Mouse (Mus musculus): ENCODE measurements at regions not wholly inside any gene's neighbourhood (a gene's known extent, or its start where the extent isn't known, plus 50 kb on each side); places are given as distances from the start of the nearest gene placed in this dataset.

DNA sequence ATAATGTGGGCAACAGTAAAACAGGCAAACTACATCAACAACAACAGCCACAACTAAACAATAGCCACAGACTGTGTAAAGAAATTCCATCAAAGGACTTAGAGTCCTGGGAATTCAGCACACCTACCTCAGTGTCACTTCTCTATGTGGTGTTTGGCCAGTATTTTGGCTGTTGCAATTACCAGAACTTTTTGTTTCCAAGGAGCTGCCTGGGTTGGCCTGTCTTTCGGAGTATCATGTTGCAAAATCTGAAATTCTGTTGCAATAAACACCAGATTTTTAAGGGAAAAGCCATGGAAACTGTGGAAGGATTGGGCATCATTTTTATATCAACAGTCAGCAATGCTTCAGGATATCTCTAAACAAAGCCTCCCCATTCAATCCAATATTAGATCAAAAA, 275.1 kb upstream of the Gm11146 start:
- WGBS, result 91% methylated on average over 1 of the region's 1 CpGs
- Histone ChIP-seq H3K4me2 (replicated peaks) (no peak overlapping the region), H3K27me3 (no peaks in the 10 kb centered on the region), H3K9me3 (no peaks in the 10 kb centered on the region), H3K4me1 (no peaks in the 10 kb centered on the region), H3K36me3 (no peaks in the 10 kb centered on the region), H3K27ac (no peak overlapping the region), H3K4me3 (no peak overlapping the region), H3K9ac (no peak overlapping the region)
- no peak for ATAC-seq (ENCODE audit: low FRiP score, low read depth)

GRCm38 (mm10) chr16:77863246-77863645, 261.4 kb upstream of the Gm11146 start:
- no peak overlapping the region for H3K4me3 ChIP-seq
- H3K9me3 ChIP-seq, result no peaks in the 10 kb centered on the region
- H3K36me3 ChIP-seq, result no peaks in the 10 kb centered on the region
- no peaks in the 10 kb centered on the region for H3K4me1 ChIP-seq
- H3K4me2 ChIP-seq (replicated peaks), result no peak overlapping the region
- no peak overlapping the region for H3K9ac ChIP-seq
- H3K27ac ChIP-seq, result no peak overlapping the region
- no peak for ATAC-seq (ENCODE audit: low FRiP score, low read depth)
- WGBS, result 69% methylated on average over 5 of the region's 5 CpGs
- H3K27me3 ChIP-seq, result no peaks in the 10 kb centered on the region

DNA sequence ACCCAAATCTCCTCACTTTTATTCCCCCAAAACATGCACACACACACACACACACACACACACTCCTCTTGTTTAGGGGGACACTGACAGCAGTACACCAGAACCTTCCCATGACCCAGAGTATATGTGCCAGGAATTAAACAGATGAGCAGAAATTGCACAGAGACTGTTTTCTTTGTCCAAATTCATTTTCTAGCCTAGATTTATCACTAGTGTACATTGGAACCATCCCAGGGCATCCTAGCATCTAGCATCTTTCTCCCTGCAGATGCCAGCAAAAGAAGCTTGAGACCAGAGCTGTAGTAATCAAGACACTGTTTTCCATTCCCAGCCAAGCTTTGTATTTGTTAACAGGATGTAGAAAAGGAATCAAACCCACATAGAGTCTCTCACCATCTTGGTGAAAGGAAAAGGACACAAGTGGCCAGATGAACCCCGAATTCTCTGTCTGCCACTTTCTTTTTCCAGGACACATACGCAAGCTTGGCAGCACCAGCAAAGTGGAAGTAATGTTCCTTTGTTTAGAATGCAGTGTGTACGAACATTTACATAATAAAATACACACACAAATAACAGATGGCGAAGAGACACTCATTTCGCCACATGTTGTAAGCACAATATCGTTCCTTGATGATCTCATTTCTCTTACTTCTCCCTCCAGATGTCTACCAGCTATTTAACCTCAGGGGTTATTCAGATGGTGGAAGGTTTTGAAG, 250.3 kb upstream of the Gm11146 start:
- no peak for ATAC-seq (ENCODE audit: low FRiP score, low read depth)
- H3K27ac ChIP-seq, result no peak overlapping the region
- H3K36me3 ChIP-seq, result no peaks in the 10 kb centered on the region
- H3K4me3 ChIP-seq, result no peak overlapping the region
- no peaks in the 10 kb centered on the region for H3K27me3 ChIP-seq
- no peak overlapping the region for H3K4me2 ChIP-seq (replicated peaks)
- 80% methylated on average over 6 of the region's 6 CpGs for WGBS
- H3K4me1 ChIP-seq, result no peaks in the 10 kb centered on the region
- H3K9ac ChIP-seq, result no peak overlapping the region
- H3K9me3 ChIP-seq, result no peaks in the 10 kb centered on the region

DNA sequence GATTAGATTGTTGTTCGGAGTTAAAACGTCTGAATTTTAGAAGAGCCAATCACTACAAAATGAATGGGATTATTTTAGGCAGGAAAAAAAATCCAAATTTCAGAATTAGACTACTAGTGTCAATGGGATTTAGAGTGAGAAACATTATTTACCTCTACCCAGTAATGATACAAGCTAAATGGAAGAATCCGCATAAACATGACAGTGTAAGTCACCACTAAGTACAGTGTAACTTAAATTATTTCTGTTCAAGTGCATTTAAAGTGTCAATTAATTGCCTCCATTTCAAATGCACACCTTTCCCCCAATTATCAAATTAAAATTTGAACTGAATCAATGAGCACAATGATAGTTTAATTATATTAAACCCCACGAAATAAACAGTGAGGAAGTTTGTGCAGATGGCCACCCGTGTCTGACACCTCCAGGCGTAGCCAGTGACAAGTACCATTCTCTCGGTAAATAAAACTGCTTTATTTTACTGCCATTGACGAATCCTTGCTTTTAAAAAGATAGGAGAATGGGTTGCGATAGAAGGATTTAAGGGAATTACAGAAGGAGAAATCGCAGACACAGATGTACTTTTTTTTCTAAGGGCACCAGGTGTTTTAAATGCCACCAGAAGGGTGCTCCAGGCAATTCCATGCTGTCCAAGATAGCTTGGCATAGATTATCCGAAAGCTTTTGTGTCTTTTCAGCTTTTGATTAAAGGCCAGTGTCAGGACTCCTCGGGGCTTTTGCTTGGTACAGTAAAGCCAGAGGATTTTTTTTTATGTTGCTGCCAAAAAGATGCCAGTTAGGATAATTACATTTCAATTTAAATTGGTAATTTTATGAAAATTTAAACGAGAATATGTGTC, 249.5 kb upstream of the Gm11146 start:
- Histone ChIP-seq H3K4me2 (replicated peaks) (no peak overlapping the region), H3K27me3 (no peaks in the 10 kb centered on the region), H3K4me3 (no peak overlapping the region), H3K9me3 (no peaks in the 10 kb centered on the region), H3K27ac (no peak overlapping the region), H3K4me1 (no peaks in the 10 kb centered on the region), H3K36me3 (no peaks in the 10 kb centered on the region), H3K9ac (no peak overlapping the region)
- ATAC-seq (ENCODE audit: low FRiP score, low read depth), result no peak
- 73% methylated on average over 13 of the region's 13 CpGs for WGBS

GRCm38 (mm10) chr16:77835767-77836166, 233.9 kb upstream of the Gm11146 start:
- Histone ChIP-seq H3K4me3 (no peak overlapping the region), H3K4me2 (replicated peaks) (no peak overlapping the region), H3K27me3 (no peaks in the 10 kb centered on the region), H3K27ac (no peak overlapping the region), H3K4me1 (no peaks in the 10 kb centered on the region), H3K9ac (no peak overlapping the region), H3K36me3 (no peaks in the 10 kb centered on the region), H3K9me3 (no peaks in the 10 kb centered on the region)
- no peak for ATAC-seq (ENCODE audit: low FRiP score, low read depth)
- 79% methylated on average over 2 of the region's 2 CpGs for WGBS

DNA sequence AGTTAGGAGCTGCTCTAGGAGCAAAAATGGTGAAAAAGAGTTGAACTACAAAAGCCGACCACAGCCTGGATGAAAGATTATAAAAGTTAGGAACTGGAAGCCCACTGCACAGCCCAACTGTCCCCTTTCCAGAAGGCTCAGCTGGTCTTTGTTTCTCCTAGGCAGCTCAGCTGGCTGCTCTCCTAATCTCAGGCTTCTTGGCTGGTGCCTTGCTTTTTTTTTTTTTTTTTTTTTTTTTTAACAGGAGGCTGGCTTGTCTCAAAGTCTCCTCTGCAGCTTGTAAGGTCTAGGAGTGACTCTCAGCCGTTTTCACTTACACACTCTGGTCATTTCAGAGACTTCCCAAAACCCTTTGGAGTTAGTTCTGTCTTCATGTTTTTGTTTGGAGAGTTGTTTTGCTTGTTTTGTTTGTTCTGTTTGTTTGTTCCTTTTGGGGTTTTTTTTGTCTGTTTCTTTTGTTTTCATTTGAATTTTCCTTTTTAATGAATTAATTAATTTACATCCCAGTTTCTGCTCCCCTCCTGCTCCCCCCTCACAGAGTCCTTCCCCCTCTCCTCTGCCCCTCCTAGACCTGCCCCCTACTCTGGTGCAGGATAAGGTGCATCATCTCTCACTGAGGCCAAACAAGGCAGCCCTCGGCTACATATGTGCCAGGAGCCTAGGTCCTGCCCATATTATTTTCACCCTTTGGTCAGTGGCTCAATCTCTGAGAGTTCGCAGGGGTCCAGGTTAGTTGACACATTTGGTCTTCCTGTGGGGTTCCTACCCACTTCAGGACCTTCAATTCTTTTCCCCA, 225.6 kb upstream of the Gm11146 start:
- Histone ChIP-seq H3K27ac (0 out of 2 replicates have a peak overlapping the region, but pooled peaks have one; percentile 3), H3K4me3 (no peak overlapping the region), H3K27me3 (no peaks in the 10 kb centered on the region), H3K9ac (no peak overlapping the region), H3K4me1 (peaks cover 3% of the 10 kb centered on the region; the same call in 1 of the 2 replicates), H3K4me2 (replicated peaks) (no peak overlapping the region), H3K9me3 (no peaks in the 10 kb centered on the region), H3K36me3 (no peaks in the 10 kb centered on the region)
- no peak for ATAC-seq (ENCODE audit: low FRiP score, low read depth)
- 51% methylated on average over 4 of the region's 4 CpGs for WGBS

DNA sequence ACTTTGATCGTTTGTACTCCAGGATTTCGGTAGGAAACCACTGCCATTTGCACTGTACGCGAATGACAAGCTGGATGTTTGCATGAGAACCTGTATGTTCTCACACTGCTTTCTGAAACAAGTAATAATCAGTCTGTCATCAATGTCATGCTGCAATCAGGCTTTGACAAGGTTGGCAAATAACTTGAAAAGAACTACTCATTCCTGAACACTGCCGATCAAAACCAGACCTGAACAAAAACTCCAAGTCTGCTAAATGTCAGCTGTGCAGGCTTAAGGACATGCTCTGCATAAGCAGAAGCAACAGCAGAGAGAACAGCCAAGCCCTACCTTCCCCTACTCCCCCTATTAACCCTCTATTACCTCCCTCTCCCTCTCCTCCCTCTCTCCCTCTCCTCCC, 197.8 kb upstream of the Gm11146 start:
- Histone ChIP-seq H3K9me3 (no peaks in the 10 kb centered on the region), H3K4me1 (0 out of 2 replicates have a peak, but pooled peaks cover 6% of the 10 kb centered on the region), H3K9ac (no peak overlapping the region), H3K27me3 (no peaks in the 10 kb centered on the region), H3K4me3 (no peak overlapping the region), H3K36me3 (no peaks in the 10 kb centered on the region), H3K4me2 (replicated peaks) (no peak overlapping the region), H3K27ac (no peak overlapping the region)
- no peak for ATAC-seq (ENCODE audit: low FRiP score, low read depth)
- 61% methylated on average over 5 of the region's 5 CpGs for WGBS

DNA sequence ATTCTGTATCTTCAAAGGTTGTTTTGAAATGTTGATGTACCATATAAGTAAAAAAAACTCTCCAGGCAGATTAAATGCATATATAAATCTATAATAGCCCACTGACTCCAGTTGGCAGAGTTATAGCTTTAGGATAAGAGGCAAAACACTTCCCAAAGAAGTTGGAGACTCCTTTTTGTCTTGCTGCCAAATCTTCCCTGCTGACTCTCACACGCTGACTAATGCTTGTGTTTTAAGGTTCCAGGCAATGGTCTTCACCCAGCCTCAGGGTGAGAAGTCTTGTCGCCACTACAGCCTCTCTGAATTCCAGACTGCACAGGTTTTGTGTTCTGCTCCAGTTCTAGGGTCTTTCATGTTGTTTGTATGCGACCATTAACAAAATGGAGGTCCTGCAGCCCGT, 195.0 kb upstream of the Gm11146 start:
- Histone ChIP-seq H3K27ac (no peak overlapping the region), H3K4me1 (0 out of 2 replicates have a peak, but pooled peaks cover 6% of the 10 kb centered on the region), H3K27me3 (no peaks in the 10 kb centered on the region), H3K9me3 (no peaks in the 10 kb centered on the region), H3K4me2 (replicated peaks) (no peak overlapping the region), H3K36me3 (no peaks in the 10 kb centered on the region), H3K9ac (no peak overlapping the region), H3K4me3 (no peak overlapping the region)
- 67% methylated on average over 4 of the region's 4 CpGs for WGBS
- no peak for ATAC-seq (ENCODE audit: low FRiP score, low read depth)

DNA sequence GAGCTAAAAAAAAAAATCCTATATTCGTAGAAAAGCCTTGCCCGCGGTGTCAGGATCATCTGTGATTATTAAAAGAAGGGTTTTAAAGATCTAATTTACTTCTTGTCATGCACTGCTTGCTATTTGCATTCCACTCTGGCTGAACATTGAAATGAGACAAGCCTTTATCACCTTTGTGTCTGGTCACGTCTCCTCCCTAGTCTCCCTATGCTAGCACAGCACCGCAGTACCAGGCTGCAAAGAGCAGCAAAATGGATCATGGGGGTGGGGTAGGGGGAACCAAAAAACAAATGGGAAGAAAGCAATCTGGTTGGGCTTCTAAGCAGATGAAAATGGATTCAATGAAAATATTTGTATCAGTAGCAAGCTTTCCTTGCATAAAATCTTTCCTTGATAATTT, 187.8 kb upstream of the Gm11146 start:
- 88% methylated on average over 5 of the region's 5 CpGs for WGBS
- no peak overlapping the region for H3K27ac ChIP-seq
- H3K4me3 ChIP-seq, result no peak overlapping the region
- no peak for ATAC-seq (ENCODE audit: low FRiP score, low read depth)
- no peaks in the 10 kb centered on the region for H3K36me3 ChIP-seq
- H3K4me1 ChIP-seq, result no peaks in the 10 kb centered on the region
- H3K4me2 ChIP-seq (replicated peaks), result no peak overlapping the region
- H3K27me3 ChIP-seq, result no peaks in the 10 kb centered on the region
- H3K9ac ChIP-seq, result no peak overlapping the region
- no peaks in the 10 kb centered on the region for H3K9me3 ChIP-seq

DNA sequence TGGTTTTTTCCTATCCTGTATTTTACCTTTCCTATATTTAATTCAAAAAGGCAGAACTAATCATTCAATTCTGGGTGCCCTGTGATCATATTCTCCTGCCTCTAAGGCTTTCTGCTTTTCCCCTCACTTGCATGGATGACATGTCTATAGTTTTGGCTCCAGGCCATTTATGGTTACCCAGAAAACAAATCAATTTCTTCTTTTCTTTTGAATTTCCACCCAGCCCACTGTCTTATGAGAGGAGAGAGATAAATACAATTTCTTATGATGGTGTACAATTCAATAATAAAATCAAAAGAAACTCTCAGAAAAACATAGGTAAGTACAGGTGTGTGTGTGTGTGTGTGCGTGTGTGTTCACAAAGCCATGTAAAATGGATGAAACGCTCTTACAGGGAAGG, 187.3 kb upstream of the Gm11146 start:
- no peak for ATAC-seq (ENCODE audit: low FRiP score, low read depth)
- H3K36me3 ChIP-seq, result no peaks in the 10 kb centered on the region
- no peak overlapping the region for H3K4me3 ChIP-seq
- WGBS, result 94% methylated on average over 2 of the region's 2 CpGs
- H3K9me3 ChIP-seq, result no peaks in the 10 kb centered on the region
- H3K9ac ChIP-seq, result no peak overlapping the region
- no peak overlapping the region for H3K4me2 ChIP-seq (replicated peaks)
- no peaks in the 10 kb centered on the region for H3K27me3 ChIP-seq
- H3K27ac ChIP-seq, result no peak overlapping the region
- no peaks in the 10 kb centered on the region for H3K4me1 ChIP-seq

DNA sequence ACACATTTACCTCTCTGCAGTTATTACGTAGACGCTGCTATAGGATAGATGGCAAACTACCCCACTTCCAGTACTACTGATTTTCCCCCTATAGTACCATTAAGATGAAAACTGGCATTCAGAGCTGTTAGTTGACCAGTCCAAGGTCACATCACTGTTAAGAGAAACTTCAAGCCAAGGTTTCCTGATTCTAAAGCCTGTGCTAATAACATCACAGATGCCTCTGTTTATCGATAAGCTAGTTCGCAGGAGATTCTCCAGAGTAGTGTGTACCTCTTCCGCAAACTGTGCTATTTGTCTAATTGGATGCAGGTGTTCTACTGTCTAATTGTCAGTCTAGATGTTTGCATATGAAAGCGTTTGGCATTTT, 186.9 kb upstream of the Gm11146 start:
- Histone ChIP-seq H3K4me1 (no peaks in the 10 kb centered on the region), H3K4me2 (replicated peaks) (no peak overlapping the region), H3K36me3 (no peaks in the 10 kb centered on the region), H3K9me3 (no peaks in the 10 kb centered on the region), H3K27ac (no peak overlapping the region), H3K4me3 (no peak overlapping the region), H3K27me3 (no peaks in the 10 kb centered on the region), H3K9ac (no peak overlapping the region)
- ATAC-seq (ENCODE audit: low FRiP score, low read depth), result no peak
- 90% methylated on average over 6 of the region's 6 CpGs for WGBS

Data from limb, embryonic 13.5 days (tissue).